Mouse (Mus musculus) MEL (cell line): Measurements from ENCODE around the gene Ei24.

Source experiments
- CTCF ChIP-seq, 3 experiments: IDR thresholded peaks in 2 of 3; conservative IDR thresholded peaks in 1 of 3; 2 replicates each; pipeline ENCODE4 v1.5.1; 2011 to 2012; ENCODE audit warnings: low read length in 3 of 3, low read depth in 2 of 3, mild to moderate bottlenecking in 2 of 3, improper control_type of control experiment in 1 of 3, inconsistent platforms in 1 of 3, mixed read lengths in 1 of 3, moderate library complexity in 1 of 3; ENCODE audit not compliant: control insufficient read depth in 1 of 3, insufficient read depth in 1 of 3, poor library complexity in 1 of 3, severe bottlenecking in 1 of 3
- EP300 ChIP-seq, 2 experiments: IDR thresholded peaks; 2 replicates each; pipeline ENCODE4 v1.6.1; 2011; ENCODE audit warnings: improper control_type of control experiment in 2 of 2, low read length in 2 of 2, low read depth in 1 of 2, mild to moderate bottlenecking in 1 of 2
- NRF1 ChIP-seq: IDR thresholded peaks from 2 replicates; pipeline ENCODE4 v1.6.1; 2014; ENCODE audit warnings: low read depth, mild to moderate bottlenecking, inconsistent platforms, low read length, improper control_type of control experiment, moderate library complexity; ENCODE audit not compliant: poor library complexity, insufficient read depth, severe bottlenecking
- SIN3A ChIP-seq: IDR thresholded peaks from 2 replicates; pipeline ENCODE4 v1.6.1; 2012; ENCODE audit warnings: low read length, improper control_type of control experiment, inconsistent platforms
- TBP ChIP-seq: IDR thresholded peaks from 2 replicates; pipeline ENCODE4 v1.8.0; 2011; ENCODE audit warnings: low read depth, low read length, improper control_type of control experiment
- ZMIZ1 ChIP-seq: IDR thresholded peaks from 2 replicates; pipeline ENCODE4 v1.6.1; 2012; ENCODE audit warnings: low read depth, mild to moderate bottlenecking, inconsistent platforms, low read length, improper control_type of control experiment, moderate library complexity

DNA sequence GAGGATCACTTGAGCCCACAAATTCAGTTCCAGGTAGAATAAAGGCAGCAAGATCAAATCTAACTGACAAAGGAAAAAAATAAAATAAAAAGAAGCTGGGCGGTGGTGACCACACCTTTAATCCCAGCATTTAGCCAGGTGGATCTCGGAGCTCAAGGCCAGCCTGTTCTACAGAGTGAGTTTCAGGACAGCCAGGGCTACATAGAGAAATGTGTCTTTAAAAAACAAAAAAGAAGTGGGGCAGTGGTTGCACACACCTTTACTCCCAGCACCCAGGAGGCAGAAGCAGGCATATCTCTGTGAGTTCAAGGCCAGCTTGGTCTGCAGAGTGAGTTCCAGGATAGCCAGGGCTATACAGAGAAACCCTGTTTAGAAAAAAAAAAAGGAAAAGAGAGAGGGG, 4.8 kb upstream of the Ei24 start:
- TF ChIP-seq EP300 (IDR thresholded peaks at IDR 0.05; ENCODE audit: low read depth in 1 of 2, low read length in 2 of 2): no peak
- TF ChIP-seq CTCF (IDR thresholded peaks at IDR 0.05 in 2 of 3, conservative IDR thresholded peaks at IDR 0.05 in 1 of 3; ENCODE audit: control insufficient read depth in 1 of 3, insufficient read depth in 1 of 3, low read depth in 2 of 3, low read length in 3 of 3, poor library complexity in 1 of 3, severe bottlenecking in 1 of 3): no peak
- TF ChIP-seq SIN3A: no peak
- TF ChIP-seq NRF1: no peak
- TF ChIP-seq TBP: no peak
- no peak for TF ChIP-seq ZMIZ1
